Mouse (Mus musculus) hindbrain, embryonic 11.5 days (tissue): ENCODE data around the gene Tns2. TPM values are rescaled to one million over a fixed set of nuclear protein-coding genes. Genes with fewer than 3 reads are reported as not detected.
"Not testable (repeated sequence)": the region's sequence is repeated elsewhere in the genome, so short reads cannot be mapped to it uniquely, and the experiment has no call there.

Experiments used
- ATAC-seq: fragments of 200-750 bp; cut with Nextera tagmentation; 2 replicates; pipeline ENCODE4 v1.8.0; 2017; ENCODE audit warnings: mild to moderate bottlenecking, moderate TSS enrichment, moderate library complexity; ENCODE audit not compliant: low FRiP score
- DNase-seq: peaks from one replicate; pipeline ENCODE4 v3.0.0-alpha.2; 2015; ENCODE audit warnings: low spot score
- H3K27ac ChIP-seq: fragments of 300-500 bp; sonication (generic); 2 replicates; pipeline ENCODE4 v1.5.1; 2014; ENCODE audit warnings: mild to moderate bottlenecking, low read depth, low read length
- H3K27me3 ChIP-seq: fragments of 300-500 bp; sonication (generic); 2 replicates; pipeline ENCODE4 v1.6.1; 2014; ENCODE audit warnings: mild to moderate bottlenecking, low read length, moderate library complexity, mixed read lengths; ENCODE audit not compliant: control insufficient read depth, insufficient read depth
- H3K36me3 ChIP-seq: fragments of 300-500 bp; sonication (generic); 2 replicates; pipeline ENCODE4 v1.6.1; 2014; ENCODE audit warnings: mild to moderate bottlenecking, low read length, moderate library complexity, mixed read lengths; ENCODE audit not compliant: control insufficient read depth, insufficient read depth
- H3K4me1 ChIP-seq: fragments of 300-500 bp; sonication (generic); replicated peaks from 2 replicates; pipeline ENCODE4 v1.6.1; 2014; ENCODE audit warnings: low read length, mixed read lengths; ENCODE audit not compliant: control insufficient read depth, insufficient read depth
- H3K4me2 ChIP-seq: fragments of 300-500 bp; sonication (generic); replicated peaks from 2 replicates; pipeline ENCODE4 v1.6.1; 2014; ENCODE audit warnings: mild to moderate bottlenecking, low read depth, low read length
- H3K4me3 ChIP-seq: fragments of 300-500 bp; sonication (generic); 2 replicates; pipeline ENCODE4 v1.5.1; 2014; ENCODE audit warnings: low read depth, low read length
- H3K9ac ChIP-seq: fragments of 300-500 bp; sonication (generic); 2 replicates; pipeline ENCODE4 v1.6.1; 2014; ENCODE audit warnings: low read depth, low read length
- H3K9me3 ChIP-seq: fragments of 300-500 bp; sonication (generic); 2 replicates; pipeline ENCODE4 v1.6.1; 2016; ENCODE audit warnings: low read length; ENCODE audit not compliant: control insufficient read depth
- WGBS: fragments of 180-500 bp; shearing (Covaris S2); extraction: QIAGEN DNeasy Blood & Tissue Kit; methylation state at CpG from one replicate; pipeline ENCODE4 v1.1.7; 2014; 5-methylcytosine and 5-hydroxymethylcytosine counted together
- polyA plus RNA-seq: library from polyadenylated mRNA; unstranded; fragments of >200 nt; fragmentation: Nextera tagmentation; extraction: Ambion mirVana; gene quantifications from 2 replicates; pipeline ENCODE4 v1.2.1, GENCODE M21; 2014

Tns2 gene
- polyA plus RNA-seq, 1 experiment from 2014 or later, result 8.0 TPM

GRCm38 (mm10) chr15:102149561-102149960 lies 49.3 kb downstream of the Tns2 start:
- Histone ChIP-seq H3K36me3 (no peaks in the 10 kb centered on the region), H3K27ac (no peak overlapping the region), H3K27me3 (peaks cover 14% of the 10 kb centered on the region), H3K9ac (no peak overlapping the region), H3K9me3 (no peaks in the 10 kb centered on the region), H3K4me3 (no peak overlapping the region), H3K4me1 (no peaks in the 10 kb centered on the region; the same call in 1 of the 2 replicates), H3K4me2 (no peak overlapping the region)
- DNase-seq (no peak), ATAC-seq (no peak)
- 75% methylated on average over 4 of the region's 4 CpGs for WGBS

- peak; percentile 10 for DNase-seq
- no peaks in the 10 kb centered on the region; the same call in 1 of the 2 replicates for H3K4me1 ChIP-seq
- H3K4me2 ChIP-seq, result no peak within 1 kb of the TSS
- H3K27me3 ChIP-seq, result peaks cover 5% of the 10 kb centered on the region
- H3K9ac ChIP-seq, result no peak within 1 kb of the TSS; the same call in 1 of the 2 replicates
- H3K9me3 ChIP-seq, result no peaks in the 10 kb centered on the region
- no peak for ATAC-seq
- WGBS, result 55% methylated on average over 20 of the region's 20 CpGs
- no peak within 1 kb of the TSS for H3K4me3 ChIP-seq
- no peaks in the 10 kb centered on the region for H3K36me3 ChIP-seq
- H3K27ac ChIP-seq, result no peak within 1 kb of the TSS
These were observed 50.3 kb downstream of the Tns2 start, which contains the start of gene Soat2 for GRCm38 (mm10) chr15:102150301-102151135. Soat2 (plus strand) TSS chr15:102150526.

- 24% methylated on average over 4 of the region's 4 CpGs for WGBS
- Histone ChIP-seq H3K9me3 (no peaks in the 10 kb centered on the region), H3K9ac (no peak overlapping the region), H3K4me2 (no peak overlapping the region), H3K36me3 (no peaks in the 10 kb centered on the region), H3K27ac (no peak overlapping the region), H3K4me3 (no peak overlapping the region), H3K27me3 (no peaks in the 10 kb centered on the region), H3K4me1 (no peaks in the 10 kb centered on the region; the same call in 1 of the 2 replicates)
- ATAC-seq (no peak), DNase-seq (peak; percentile 18)
These were observed 52.4 kb downstream of the Tns2 start for GRCm38 (mm10) chr15:102152646-102153045.

GRCm38 (mm10) chr15:102155006-102155405 lies 54.8 kb downstream of the Tns2 start:
- H3K4me2 ChIP-seq, H3K27ac ChIP-seq, H3K9ac ChIP-seq, H3K36me3 ChIP-seq, H3K27me3 ChIP-seq, ATAC-seq, H3K4me1 ChIP-seq, H3K4me3 ChIP-seq, H3K9me3 ChIP-seq, DNase-seq: not testable (repeated sequence)
- 94% methylated on average over 6 of the region's 6 CpGs for WGBS

GRCm38 (mm10) chr15:102156836-102157235 lies 56.6 kb downstream of the Tns2 start:
- DNase-seq (peak; percentile 51), ATAC-seq (peak; percentile 49; the same call in 1 of the 2 replicates)
- Histone ChIP-seq H3K4me1 (no peaks in the 10 kb centered on the region; the same call in 1 of the 2 replicates), H3K27me3 (no peaks in the 10 kb centered on the region), H3K27ac (no peak overlapping the region), H3K4me3 (no peak overlapping the region), H3K9me3 (no peaks in the 10 kb centered on the region), H3K9ac (no peak overlapping the region), H3K36me3 (no peaks in the 10 kb centered on the region), H3K4me2 (0 out of 2 replicates have a peak overlapping the region, but pooled peaks have one; percentile 12)
- WGBS, result 30% methylated on average over 20 of the region's 20 CpGs

- Histone ChIP-seq H3K9ac (no peak overlapping the region), H3K9me3 (no peaks in the 10 kb centered on the region), H3K4me2 (no peak overlapping the region), H3K27me3 (no peaks in the 10 kb centered on the region), H3K36me3 (no peaks in the 10 kb centered on the region), H3K27ac (no peak overlapping the region), H3K4me3 (no peak overlapping the region), H3K4me1 (no peaks in the 10 kb centered on the region)
- WGBS, result 63% methylated on average over 27 of the region's 27 CpGs
- ATAC-seq (no peak), DNase-seq (no peak)
These were observed 60.3 kb downstream of the Tns2 start for GRCm38 (mm10) chr15:102160415-102161060.

GRCm38 (mm10) chr15:102163900-102164693 lies 63.9 kb downstream of the Tns2 start:
- no peaks in the 10 kb centered on the region for H3K36me3 ChIP-seq
- no peak overlapping the region for H3K4me3 ChIP-seq
- H3K4me2 ChIP-seq, result no peak overlapping the region
- no peak overlapping the region for H3K27ac ChIP-seq
- DNase-seq (no peak), ATAC-seq (no peak)
- no peaks in the 10 kb centered on the region for H3K27me3 ChIP-seq
- no peaks in the 10 kb centered on the region for H3K9me3 ChIP-seq
- H3K9ac ChIP-seq, result no peak overlapping the region
- WGBS, result 68% methylated on average over 3 of the region's 3 CpGs
- H3K4me1 ChIP-seq, result no peaks in the 10 kb centered on the region

- H3K9ac ChIP-seq, result no peak overlapping the region
- H3K27me3 ChIP-seq, result no peaks in the 10 kb centered on the region
- no peak overlapping the region for H3K4me2 ChIP-seq
- DNase-seq (no peak), ATAC-seq (no peak)
- WGBS, result 60% methylated on average over 6 of the region's 6 CpGs
- no peak overlapping the region for H3K27ac ChIP-seq
- H3K9me3 ChIP-seq, result no peaks in the 10 kb centered on the region
- H3K4me1 ChIP-seq, result no peaks in the 10 kb centered on the region
- H3K4me3 ChIP-seq, result no peak overlapping the region
- no peaks in the 10 kb centered on the region for H3K36me3 ChIP-seq
These were observed 65.4 kb downstream of the Tns2 start for GRCm38 (mm10) chr15:102165468-102166100.
